Mouse (Mus musculus) gastrocnemius, postnatal 4 days (tissue): Measurements from ENCODE around the gene Klrb1a. TPM values are rescaled to one million over a fixed set of nuclear protein-coding genes. Genes with fewer than 3 reads are reported as not detected.
"Not testable (repeated sequence)": the region's sequence is repeated elsewhere in the genome, so short reads cannot be mapped to it uniquely, and the experiment has no call there.

ENCODE experiments used
- DNase-seq, 2 experiments: peaks; one replicate each; pipeline ENCODE4 v3.0.0; 2021 to 2022; ENCODE audit warnings: low spot score in 2 of 2, mixed read lengths in 2 of 2
- long read RNA-seq, 2 experiments: library from polyadenylated mRNA; stranded (forward); transcript quantifications; one replicate each; pipeline ENCODE4 v2.0.0; 2021
- total RNA-seq, 2 experiments: library from RNA; stranded (reverse); gene quantifications; 2 replicates each; pipeline ENCODE4 v1.2.3; 2021

The Klrb1a gene
- total RNA-seq = not detected
- long read RNA-seq, experiment 1 = 0 reads
- long read RNA-seq, experiment 2 = 0 reads

- not testable (repeated sequence) for DNase-seq
Observed at GRCm38 (mm10) chr6:128623433-128623832, at the start of gene Klrb1a. Klrb1a (minus strand) TSS chr6:128623533.

DNA sequence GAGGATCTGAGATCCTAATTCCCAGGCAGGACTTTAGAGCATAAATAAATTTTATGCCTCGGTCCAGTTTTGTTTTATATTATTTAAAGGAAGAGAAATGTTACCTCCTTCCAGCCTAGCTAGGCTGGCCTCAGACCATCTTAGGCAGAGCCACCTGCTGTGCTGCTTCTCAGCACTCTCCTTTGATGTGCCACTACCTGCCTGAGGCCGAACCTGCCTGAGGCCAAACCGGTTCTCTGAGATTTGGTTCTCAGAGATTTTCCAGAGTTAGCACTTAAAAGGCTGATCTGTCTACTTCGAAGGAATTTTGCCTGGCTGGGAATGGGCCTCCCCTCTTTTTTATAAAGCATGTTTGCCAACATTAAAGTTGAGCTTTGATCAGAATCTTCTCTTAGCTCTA, 46.6 kb upstream of the Klrb1a start:
- DNase-seq = no peak

- no peak for DNase-seq
Observed at GRCm38 (mm10) chr6:128662206-128662605, 38.9 kb upstream of the Klrb1a start, which contains the start of gene Clec2h. Clec2h (plus strand) TSS chr6:128662385.

DNA sequence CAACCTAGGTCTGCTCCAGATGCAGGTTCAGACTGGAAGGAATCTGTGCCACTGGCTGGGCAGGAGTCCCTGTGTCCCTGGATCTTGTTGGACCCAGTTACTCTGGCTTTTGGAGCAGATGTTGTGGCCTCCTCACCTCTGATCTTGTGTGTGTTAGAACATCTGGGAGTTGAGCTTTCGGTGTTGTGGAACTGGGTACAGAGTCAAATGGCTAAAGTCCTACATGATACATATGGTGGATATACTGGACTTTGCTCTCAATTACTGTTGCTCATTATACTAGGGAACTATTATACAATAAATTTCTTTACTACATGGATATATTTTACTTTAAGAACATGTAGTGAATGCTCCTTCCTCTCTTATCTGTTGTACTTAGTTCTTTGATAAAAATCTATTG, 37.9 kb upstream of the Klrb1a start:
- no peak for DNase-seq

DNA sequence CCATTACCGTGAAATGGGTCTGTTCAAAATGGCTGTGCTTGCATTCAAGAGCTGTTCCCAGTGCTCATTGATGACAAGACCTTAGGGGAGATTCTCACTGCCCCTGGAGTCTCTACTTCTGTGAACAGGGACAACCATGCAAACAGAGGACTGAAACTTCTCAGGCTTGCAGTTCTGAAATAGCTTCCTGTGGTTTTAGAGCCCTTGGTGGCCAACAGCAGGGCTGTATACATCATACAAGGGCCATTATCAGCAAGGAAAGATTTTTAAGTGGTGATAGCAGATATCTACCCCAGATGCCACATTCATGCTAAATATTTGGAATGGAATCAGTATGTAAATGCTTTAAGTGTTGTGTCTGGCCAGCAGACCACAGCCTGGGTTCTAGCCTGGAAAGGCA, 29.6 kb upstream of the Klrb1a start:
- DNase-seq = no peak

DNA sequence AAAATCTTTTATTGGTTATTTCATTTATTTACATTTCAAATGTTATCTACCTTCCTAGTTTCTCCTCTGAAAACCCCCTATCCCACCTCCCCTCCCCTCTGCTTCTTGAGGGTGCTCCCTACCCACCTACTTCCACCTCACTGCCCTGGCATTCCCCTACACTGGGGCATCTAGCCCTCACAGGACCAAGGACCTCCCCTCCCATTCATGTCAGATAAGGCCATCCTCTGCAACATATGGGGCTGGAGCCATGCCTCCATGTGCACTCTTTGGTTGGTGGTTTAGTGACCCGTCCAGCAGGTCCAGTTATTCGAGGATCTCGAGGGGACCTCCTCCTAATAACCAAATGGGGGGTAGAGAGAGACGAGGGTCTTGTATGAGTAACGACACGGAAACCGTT, 27.5 kb upstream of the Klrb1a start:
- not testable (repeated sequence) for DNase-seq

DNA sequence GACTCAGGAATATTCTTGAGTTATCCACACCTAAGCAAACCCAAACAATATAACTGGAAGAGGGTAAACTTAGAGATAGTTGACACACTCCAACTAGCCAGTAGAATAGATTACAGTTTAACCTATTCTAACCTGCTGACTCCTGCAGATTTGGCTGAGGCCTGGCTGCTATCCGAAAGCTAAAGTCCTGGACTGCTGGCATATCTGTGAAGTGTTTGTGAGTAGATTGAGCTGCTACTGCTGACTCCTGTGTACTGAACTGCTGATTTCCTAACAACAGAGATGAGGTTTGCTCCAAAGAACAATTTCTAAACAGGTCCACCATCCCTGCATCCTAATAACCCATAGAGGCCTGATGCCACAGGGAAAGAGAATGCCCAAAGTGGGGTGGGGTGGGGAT, 26.9 kb upstream of the Klrb1a start:
- no peak for DNase-seq

DNA sequence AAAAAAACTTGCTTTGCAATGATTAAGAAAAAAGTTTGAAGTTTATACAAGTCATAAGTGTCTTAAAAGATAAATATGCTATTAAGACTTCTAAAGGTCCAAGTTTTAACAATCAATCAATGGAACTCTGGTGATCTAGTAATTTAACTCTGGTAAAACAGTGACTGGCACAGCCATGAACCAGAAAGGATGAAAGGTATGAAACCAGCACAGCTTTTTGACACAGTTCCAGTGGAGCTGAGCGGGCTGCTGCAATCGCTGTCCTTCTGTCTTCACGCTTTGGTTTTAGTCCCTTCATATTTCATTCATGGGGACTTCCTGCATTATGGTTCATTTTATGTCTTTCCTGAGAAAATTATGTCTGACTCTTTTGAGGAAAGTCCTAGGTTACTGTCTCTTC, 26.3 kb upstream of the Klrb1a start:
- DNase-seq = no peak

DNA sequence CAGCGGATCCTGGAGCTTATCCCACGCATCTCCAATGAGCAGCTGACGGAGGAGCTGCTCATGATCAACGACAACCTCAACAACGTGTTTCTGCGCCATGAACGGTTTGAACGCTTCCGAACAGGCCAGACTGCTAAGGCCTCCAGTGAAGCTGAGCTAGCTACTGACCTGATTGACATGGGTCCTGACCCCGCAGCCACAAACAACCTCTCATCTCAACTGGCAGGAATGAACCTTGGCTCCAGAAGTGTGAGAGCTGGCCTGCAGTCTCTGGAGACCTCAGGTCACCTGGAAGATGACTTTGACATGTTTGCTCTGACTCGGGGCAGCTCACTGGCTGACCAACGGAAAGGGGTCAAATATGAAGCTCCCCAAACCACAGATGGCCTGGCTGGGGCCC, 22.4 kb upstream of the Klrb1a start:
- DNase-seq = not testable (repeated sequence)

DNA sequence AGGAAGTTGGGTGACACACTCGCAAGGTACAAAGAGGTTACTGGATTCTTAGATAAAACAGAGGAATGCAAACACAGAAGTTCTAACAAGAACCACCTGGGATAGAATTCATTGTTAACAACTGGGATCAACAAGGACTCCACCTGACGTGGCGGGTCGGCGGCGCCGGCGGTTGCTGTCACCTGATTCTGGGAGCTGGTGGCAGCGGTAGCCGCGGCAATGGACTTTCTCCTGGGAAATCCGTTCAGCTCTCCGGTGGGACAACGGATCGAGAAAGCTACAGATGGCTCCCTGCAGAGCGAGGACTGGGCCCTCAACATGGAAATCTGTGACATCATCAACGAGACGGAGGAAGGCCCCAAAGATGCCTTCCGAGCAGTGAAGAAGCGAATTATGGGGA, 21.4 kb upstream of the Klrb1a start:
- DNase-seq = not testable (repeated sequence)

GRCm38 (mm10) chr6:128643999-128644398, 20.7 kb upstream of the Klrb1a start:
- no peak for DNase-seq

DNA sequence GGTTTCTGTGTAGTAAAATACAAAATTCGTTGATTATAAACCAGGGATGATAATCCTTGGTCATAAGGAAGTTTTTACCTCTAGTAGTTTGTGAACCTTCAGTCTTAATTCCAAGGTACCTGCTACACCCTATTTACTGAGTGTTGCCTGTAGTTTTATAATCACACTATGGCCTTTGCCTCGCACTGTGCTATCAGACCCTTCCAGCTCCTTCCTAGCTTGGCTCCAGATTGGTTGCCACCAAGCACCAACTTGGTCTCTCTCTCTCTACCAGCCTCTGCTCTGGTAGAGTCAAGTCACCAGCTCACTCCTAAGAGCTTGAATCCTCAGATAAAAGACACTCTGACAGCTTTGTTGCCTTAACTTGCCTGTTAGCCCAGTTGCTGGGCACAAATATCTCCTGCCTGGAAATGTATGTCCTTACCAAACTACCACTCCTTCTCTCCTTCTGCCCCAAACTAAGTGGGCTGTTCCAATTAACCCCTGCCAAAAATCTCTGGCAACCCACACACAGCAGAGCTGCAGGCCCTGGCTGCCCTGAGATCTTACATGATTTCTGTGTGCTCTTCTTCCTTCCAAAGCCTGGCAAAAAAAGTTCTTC, 17.9 kb upstream of the Klrb1a start:
- no peak for DNase-seq

DNA sequence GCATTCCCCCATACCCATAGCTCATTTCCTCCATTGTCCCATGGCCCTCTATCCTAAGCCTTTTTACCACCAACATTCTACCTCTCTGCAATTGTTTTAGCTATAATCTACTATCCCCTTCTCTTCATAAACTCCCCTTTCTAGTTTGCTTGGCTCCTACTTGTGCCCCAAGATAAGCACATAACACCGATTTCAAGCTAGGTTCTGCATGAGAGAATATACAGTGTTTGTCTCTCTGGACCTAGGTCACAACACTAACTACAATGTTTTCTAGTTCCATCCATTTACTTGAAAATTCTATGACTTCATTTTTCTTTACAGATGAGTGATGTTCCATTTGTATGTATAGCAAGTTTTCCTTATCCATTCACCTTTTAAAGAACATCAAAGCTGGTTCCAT, 17.3 kb upstream of the Klrb1a start:
- DNase-seq = no peak

DNA sequence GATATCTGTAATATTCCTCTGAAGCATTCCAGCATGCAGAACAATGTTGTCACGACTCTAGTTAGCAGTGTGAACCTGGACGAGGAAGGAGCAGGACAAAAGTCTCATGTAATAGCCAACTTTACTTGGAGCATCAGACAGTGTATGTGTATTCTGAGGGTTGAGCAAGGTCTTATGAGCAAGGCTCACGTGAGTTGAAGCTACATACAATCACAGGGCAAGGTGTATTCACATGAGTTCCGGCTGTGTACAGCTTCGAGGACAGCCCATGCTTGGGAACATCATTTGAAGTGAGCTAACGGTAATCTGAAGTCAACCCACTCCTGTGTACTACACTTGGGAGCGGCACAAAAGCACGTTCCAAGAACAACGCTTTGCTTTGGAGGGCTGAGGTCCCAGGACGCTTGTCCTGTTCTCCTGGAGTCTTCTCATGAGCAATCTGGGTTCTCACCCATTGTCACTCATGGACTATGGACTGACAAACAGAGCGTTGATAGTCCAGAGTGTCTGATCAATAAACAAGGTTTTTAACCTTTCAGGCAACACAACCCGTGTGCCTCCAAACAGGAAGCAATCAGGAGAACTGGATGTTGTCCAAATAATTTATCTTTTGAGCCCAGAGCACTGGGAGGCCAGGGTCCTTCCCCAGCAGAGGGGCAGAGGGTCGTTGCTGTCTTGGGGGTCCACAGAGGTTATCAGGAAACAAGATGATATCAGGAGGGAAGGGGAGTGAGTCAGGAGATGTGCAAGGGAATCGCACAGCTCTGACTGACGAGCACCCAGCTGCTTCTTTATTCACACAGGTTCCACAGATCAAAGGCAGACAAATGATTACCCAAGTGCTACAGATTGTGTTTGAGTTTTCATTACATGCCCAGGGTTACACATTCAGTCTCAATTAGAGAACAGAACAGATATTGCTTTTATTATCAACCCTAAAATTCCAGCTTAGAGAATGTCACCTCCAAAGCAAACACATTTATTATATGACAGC, 7.9 kb upstream of the Klrb1a start:
- DNase-seq = not testable (repeated sequence)

DNA sequence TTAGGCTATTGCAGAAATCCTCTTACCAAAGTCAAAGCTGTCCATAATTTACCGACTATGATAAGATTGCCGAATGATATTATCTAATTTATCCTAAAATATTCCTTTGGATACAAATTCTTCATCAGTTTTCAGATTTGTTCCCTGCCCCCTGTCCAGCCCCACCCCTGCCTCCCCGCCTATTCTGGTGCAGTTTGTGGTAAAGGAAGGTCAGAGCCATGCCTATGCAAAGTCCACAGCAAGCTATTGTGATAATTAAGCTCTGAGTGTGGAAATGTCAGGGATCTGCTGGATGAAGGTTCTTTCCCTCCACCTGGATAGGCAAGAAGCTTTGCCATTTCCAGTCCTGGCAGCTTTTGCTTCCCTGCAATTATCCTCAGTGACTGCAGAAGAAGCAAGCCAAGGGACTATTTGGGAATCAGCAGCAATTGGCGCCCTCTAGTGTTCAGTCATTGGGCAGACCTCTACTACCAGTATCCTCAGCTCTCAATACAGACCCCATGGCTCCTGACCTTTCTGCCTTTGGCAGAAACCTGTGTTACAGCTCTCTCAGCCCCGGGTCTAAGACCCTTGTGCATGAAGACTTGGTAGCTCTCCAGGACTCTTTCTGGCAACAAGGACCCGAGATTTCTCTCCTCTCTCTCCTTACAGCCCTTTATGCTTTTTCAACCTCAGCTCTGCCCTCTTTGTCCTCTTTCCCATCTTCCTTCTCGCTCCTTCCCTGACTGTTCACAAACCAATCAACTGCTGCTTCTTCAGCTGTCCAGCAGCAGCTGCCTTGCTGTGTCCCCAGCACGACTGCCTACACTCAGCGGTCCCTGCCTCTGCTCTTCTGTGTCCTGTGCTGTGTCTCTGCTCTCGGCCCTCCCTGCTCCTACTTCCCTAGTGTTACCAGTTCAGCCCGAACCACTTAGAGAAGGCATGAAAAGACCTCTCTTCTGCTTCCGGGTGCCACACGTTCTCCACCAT, 6.7 kb upstream of the Klrb1a start:
- peak in 1 of 2 experiments; percentile 21 for DNase-seq

DNA sequence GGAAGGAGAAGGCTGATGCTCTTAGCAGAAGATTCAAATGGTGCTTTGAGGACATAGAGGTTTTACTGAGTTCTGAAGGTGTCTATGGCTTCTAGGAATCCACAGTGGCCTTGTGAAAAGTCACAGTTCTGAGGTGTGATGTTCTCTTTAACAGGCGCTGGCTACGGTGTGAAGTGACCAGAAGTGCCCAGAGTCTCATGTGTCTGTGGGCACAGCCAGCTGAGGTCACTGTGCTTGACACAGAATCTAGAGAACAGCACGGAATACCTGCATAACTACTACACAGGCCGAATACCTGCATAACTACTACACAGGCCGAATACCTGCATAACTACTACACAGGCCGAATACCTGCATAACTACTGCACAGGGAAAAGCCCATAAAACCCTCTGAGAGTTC, 1.9 kb upstream of the Klrb1a start:
- not testable (repeated sequence) for DNase-seq

DNA sequence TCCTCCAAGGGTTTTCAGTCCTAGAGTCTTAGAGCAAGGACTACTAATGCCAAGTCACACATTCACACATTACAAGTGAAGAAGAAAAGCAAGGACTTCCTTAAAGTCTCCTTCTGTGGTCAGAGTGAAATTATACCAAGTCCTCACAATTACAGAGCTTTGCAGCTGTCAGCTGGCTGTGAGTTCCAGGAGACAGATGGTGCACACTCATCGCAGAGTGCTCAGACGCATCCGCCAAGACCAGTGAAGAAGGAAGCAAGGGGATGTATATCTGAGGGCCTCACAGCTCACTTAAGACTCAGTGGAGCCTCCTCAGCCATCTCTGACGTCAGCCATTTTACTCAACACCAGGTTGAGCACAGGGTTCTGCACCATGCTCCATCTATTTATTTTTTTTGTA, 1.1 kb upstream of the Klrb1a start:
- no peak for DNase-seq

DNA sequence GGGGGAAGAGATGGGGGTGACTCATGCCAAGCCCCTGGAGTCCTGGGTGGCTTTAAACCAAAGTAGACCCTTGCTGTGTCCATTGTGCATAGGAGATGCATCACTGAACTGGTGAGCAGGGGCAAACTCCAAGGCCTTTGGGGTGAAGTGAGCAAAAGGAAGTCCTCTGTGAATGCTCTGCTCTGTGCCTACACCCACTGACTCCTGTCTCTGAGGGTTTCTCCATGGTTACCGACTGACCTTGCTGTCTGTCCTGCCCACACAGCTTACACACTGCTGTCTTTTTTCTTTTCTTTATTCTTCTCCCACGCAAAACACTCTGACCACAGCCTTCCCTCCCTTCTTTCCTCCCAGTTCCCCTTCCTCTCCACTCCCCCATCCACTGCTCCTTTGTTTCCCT, 600 bp downstream of the Klrb1a start:
- DNase-seq = no peak

- DNase-seq = no peak
Observed at GRCm38 (mm10) chr6:128606350-128606749, 17.0 kb downstream of the Klrb1a start.

- no peak for DNase-seq
Observed at GRCm38 (mm10) chr6:128604512-128604911, 18.8 kb downstream of the Klrb1a start.
